Mouse (Mus musculus) layer of hippocampus, postnatal 25 days (tissue): ENCODE measurements around the gene Olfr157. TPM values are rescaled to one million over a fixed set of nuclear protein-coding genes. Genes with fewer than 3 reads are reported as not detected.

ENCODE experiments used
- DNase-seq, 2 experiments: peaks; one replicate each; pipeline ENCODE4 v3.0.0; 2022; ENCODE audit warnings: mixed read lengths in 2 of 2, low spot score in 1 of 2; ENCODE audit errors: extremely low spot score in 1 of 2
- total RNA-seq, 2 experiments: library from RNA; stranded (reverse); gene quantifications; 2 replicates each; pipeline ENCODE4 v1.2.3; 2021

Olfr157 gene
- not detected for total RNA-seq

DNA sequence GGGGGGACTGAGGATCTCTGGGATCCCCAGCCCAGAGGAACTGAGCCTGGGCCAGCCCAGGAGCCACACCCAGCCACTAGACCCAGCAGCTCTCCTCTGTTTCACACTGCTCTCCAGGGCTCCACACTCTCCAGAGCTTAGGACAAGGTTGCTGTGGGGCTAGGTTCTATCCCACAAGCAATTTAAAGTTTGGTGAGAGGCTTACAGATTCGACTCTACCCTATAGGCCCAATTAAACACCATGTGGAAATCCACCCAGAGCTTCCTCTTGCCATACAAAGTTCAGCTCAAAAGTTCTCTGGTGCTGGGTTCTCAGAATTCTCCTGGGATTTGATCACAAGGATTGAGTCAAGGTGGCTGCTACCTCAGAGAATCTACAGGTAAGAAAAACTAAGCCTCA, at the start of gene Olfr157:
Olfr157 (minus strand) TSS at position 101 of the 400 bp plus-strand sequence.
- DNase-seq = no peak

DNA sequence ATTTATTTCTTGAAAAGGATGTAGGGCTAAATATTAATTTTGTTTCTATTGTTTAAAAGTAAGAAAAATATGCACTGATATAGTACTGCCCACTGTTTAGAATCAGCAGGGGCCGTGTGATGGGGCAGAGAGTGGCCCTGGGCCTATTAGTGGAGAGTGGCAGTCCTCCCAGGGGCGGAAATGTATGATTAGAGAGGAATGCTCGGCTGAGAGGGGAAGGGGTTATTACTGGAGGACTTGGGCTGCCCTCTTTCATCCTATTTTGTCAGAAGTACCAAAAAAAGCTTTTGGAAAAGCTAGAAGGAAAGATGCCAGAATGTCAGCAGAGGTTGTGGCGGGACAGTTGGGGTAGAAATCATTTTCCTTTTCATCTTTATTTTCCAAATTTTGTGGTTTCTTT, 44.2 kb upstream of the Olfr157 start:
- no peak for DNase-seq

DNA sequence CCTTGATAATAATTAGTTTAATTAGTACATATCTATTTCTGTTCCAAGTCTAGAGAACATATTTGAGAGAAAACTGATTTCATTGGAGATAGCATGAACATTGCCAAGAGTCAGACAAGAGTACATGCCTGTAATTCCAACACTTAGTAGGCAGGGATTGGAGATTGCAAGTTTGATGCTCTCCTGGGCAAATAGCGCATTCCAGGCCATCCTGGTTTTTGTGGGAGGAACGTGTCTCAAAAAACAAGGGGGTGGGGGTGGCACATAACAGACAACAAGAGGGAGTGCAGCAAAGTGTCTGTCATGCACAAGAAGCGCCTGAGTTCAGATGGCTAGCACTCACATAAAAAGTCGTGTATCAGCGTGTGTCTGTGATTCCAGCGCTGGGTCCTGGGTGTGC, 39.6 kb upstream of the Olfr157 start:
- DNase-seq = no peak

DNA sequence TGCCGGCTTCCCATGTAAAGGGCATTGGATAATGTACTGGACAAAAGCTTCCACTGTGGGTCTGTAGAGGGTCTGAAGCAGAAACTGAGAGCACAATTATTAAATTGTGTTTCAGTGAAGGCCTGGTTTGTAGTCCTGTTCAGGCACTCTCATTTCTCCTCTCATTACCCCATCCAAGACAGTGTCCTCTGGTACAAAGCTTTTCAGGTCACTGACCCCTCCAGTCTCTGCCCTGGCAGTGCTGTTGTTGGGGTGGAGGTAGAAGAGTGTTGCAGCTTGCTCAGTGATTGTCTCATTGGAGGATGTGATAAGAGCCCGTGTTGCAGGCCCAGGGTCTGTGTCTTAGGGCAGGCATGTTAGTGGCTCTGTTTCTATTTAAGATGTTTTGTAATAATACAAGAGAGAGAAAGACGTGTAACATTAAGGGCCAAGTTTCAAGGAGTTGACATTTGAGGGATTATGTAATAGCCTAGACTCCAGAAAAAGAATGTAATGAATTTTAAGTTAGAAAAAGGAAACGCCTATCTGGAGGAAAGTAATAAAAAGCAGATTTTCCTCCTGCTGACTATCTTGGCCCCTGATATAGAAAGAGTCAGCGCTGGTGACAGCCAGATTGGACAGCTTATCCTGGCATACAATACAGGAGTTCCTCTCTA, 38.2 kb upstream of the Olfr157 start:
- DNase-seq = no peak

DNA sequence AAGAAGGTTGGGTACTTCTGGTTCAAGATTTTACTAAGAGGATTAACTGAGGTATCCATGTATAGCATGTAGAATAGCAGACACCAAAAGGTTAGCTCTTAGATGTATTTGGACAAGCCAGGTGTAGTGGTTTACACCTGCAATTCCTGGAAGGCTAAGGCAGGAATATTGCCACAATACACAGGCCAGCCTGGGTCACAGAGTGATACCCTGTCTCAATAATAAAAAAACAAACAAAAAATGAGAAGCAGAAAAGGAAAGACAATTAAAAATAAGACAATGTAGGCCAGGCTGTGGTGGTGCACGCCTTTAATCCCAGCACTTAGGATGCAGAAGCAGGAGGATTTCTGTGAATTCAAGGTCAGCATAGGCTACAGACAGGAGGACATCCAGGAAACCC, 37.2 kb upstream of the Olfr157 start:
- DNase-seq = no peak

DNA sequence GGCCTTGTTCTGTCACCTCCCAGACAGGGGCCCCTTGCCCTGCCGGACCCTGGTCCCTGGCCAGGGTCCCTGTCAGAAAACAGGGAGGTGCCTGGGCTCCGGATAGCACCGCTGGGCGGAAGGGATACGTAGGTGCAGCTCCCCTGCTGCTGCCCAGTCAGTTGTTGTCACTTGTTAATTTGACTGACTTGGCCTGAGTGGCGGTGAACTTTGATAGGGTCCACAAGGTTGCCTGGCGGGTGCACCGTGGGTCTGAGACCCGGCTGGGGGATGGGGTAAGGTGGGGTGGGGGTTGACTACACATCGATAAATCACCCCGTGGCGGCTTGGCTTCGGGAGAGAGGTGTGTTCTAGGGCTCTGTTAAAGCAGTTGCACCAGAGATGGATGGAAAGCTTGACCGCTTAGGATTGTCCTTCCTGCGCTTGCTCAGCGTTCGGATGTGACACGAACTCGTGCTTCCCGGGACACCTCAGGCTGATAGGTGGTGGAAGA, 36.0 kb upstream of the Olfr157 start:
- peak in 1 of 2 experiments; percentile 13 for DNase-seq

DNA sequence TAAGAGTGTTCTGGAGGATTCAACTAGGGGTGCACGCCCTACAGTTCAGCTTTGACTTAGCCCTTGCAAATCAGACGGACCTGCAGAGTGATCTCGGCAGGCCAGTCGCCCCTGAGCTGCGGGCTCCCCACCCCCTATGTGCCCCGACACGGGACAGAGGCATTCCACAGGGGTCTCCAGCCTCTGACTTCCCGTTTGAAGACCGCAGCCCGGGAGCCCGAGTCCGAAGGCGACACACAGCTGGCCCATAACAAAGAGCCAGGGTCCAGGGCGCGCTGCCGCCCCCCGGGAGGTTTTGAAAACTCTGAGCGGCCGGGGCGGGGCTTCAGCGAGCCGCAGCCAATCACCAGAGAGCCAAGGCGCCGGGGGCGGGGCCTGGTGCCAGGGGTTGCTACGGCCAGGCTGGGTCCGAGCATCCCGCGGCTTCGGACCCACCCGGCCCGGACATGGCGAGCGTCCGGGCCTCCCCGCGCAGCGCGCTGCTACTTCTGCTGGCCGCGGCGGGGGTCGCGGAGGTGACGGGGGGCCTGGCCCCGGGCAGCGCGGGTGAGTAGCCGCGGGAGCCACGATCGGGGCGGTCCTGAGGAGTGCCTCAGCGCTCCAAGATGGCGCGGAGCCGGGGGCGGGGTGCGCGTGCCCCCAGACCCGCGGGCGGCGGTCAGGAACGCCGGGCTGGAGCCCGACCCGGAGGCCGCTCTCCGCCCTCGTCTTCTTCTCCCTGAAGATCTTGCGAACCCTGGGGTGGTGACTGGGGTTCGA, 35.3 kb upstream of the Olfr157 start, which contains the start of gene Reck:
Reck (plus strand) TSS at position 371 of the 759 bp plus-strand sequence.
- peak; percentile 75 for DNase-seq

DNA sequence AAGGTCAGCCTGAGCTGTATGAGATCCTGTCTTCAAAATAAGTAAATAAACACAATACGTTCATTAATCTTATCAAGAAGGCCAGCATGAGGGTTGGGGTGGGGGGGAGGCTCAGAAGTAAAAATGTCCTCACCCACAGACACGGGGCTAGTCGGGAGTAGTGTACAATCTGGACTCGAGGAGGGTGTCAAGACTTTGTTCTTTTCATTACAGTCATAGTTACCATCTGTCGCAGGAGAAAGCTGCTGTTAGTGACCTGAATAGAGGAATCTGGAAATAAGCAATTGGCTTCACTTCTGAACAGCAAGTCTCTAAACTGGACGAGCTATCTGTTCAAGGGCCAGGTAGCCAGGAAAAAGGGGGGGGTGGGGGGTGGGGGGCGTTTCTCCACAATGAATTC, 34.5 kb upstream of the Olfr157 start:
- DNase-seq = no peak

DNA sequence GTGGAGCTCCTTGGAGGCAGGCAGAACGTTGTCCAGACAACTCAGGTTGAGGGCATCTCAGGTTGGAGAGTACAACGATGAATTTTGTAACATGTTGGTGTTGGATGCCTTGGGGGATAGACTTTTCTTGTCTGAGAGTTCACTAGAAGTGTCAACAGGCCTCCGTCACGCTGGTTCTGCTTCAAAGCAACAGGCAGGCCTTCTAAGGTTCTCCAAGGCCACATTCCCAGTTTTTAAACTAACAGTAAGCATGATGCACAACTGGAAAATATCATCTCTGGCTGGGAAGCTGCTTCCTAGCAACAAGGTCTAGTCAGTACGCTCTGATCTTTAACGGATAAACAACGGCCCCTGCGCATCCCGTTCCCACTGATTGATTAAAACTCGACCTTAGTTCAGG, 29.8 kb upstream of the Olfr157 start:
- no peak for DNase-seq

DNA sequence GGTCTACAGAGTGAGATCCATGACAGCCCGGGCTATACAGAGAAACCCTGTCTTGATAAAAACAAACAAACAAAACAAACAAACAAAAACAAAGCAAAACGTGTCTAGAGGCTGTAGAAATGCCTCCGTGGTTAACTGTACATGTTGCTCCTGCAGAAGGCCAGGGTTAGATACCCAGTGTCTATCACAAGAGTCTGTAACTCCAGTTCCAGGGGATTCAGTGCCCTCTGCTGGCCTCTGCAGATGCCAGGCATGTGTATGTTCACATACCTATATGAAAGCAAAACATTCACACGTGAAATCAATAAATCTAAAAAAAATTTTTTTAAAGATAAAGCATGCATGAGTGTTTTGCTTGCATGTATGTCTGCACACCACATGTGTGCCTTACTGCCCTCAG, 23.3 kb upstream of the Olfr157 start:
- no peak for DNase-seq

DNA sequence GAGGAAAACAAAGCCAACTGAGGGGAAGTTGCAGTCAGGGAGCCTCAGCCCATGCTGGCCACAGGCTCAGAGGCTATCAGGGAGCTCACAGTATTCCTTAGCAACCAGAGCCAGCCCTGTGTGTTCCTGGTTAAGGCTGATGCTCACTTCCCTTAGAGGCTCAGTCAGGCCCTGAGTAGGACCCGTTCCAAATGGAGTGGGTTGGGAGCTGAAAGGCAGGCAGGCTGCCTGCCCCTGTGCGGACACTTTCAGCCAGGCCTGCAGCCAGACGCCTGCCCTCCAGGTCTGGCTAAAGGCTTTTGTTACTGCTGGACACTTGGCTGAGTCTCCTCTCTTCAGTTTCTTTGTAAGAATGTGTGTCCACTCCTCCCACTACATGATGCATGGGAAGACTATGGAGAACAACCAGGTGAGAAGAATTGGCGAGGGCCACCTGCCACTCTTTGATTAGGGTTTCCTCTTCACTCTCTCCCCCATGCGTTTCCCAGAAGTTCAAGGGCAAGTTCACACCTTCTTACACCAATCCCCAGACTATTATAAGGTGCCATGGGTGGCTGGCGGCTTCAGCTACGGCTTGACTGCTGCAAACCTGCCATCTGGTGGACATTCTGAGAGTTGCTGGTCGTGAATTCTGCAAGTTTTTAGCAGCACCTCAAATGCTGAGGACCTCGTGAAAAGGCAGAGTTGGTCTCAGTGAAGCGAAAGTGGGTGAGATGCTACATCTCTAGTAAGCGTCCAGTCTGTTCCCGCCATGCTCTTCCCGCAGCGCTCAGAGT, 20.9 kb upstream of the Olfr157 start:
- DNase-seq = peak; percentile 50 to 78

DNA sequence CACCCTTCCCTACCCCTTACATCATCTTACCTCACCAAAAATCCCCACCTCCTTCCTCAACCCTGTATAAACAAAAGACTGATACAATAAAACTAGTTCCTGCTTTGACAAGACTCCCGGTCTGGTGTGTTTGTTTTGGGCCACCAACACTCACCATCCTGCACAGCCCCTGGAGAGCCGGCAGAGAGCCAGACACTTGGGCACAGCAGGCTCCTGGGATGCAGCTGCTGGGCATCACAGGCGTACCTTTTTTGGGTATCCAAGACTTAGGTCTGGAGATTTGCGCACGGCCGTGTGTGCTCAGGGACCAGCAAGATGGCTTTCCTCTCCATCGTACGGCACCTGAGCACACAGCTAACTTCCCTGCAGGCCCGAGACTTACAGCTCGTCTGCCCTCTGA, 19.9 kb upstream of the Olfr157 start:
- no peak for DNase-seq

DNA sequence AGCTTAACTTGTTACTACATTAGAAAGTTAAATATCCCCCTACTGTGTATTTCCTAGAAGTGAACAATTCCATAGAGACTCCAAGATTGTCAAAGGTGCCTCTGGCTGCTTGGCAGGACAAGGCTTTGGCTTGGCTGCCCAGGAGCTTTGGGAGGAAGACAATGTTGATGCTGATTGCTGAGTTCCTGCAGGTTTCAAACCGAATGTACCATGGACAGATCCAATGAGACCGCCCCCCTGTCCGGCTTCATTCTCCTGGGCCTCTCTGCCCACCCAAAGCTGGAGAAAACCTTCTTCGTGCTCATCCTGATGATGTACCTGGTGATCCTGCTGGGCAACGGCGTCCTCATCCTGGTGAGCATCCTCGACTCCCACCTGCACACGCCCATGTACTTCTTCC, 14.1 kb upstream of the Olfr157 start:
- no peak for DNase-seq

DNA sequence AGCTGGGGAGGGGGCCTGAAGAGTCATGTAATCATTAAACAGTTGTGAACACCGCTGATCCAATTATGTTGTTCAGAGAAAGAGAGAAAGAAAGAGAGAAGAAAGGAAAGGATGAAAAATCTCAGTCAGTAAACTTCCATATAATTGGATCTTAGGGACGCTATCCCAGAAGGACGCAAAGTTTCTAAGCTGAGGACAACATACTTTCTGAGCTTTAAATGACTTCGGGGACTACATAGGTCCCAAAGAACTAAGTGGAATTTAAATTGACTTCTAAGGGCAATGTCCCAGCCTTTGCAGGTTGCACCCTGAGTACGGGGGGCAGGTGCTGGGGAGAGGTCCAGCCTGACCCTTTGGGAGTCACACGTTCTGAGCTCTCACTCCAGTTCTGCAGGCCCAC, 11.3 kb upstream of the Olfr157 start, which contains the start of gene Olfr155:
Olfr155 (plus strand) TSS at position 301 of the 400 bp plus-strand sequence.
- no peak for DNase-seq

DNA sequence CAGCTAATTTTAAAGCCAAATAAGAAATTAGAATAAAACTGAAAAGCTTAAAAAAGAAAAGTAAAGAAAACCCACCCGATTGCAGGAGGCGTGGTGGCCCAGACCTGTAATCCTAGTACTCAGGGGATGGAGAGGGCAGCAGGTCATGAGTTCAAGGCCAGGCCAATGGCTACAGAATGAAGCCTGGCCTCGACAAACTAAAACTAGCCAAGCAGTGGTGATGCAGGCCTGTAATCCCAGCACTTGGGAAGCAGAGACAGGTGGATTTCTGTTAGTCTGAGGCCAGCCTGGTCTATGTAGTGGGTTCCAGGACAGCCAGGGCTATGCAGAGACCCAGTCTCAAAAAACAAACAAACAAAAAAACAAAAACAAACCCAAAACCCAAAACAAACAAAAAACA, 1.7 kb downstream of the Olfr157 start:
- DNase-seq = no peak

DNA sequence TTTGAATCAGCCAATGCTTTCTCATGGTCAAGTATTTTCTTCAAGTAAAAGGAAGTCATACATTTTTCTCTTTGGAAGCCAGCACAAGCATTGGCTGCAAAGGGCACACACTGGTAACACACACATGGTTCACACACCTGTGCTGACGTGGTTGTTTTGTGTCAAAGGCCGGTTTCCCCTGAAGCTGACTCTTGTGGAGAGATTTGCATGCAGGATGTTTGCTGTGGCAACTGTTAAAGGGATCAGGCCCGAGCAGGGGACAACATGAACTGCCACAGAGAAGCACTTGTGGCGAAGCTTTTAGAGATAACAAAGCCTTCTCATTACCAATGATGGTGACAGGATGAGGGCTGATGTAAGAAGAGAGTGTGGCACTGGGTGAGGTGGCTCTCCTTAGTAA, 5.3 kb downstream of the Olfr157 start:
- no peak for DNase-seq

DNA sequence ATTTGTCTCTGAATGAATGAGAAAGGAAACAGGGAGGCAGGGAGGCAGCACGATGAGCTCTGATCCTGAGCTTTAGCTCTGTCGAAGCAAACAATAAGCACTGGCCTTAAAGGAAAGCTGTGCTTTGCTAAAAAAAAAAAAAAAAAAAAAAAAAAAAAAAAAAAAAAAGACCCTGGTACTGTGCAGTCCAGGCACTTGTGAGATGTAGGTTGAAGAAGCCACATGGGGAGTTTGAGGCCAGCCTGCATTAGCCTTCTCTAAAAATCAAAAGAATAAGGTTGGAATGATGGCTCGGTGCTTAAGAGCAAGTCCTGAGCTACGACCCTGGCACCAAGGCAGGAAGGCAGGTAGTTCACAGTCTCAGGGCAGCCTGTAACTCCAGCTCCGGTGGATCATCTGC, 6.2 kb downstream of the Olfr157 start:
- DNase-seq = no peak

DNA sequence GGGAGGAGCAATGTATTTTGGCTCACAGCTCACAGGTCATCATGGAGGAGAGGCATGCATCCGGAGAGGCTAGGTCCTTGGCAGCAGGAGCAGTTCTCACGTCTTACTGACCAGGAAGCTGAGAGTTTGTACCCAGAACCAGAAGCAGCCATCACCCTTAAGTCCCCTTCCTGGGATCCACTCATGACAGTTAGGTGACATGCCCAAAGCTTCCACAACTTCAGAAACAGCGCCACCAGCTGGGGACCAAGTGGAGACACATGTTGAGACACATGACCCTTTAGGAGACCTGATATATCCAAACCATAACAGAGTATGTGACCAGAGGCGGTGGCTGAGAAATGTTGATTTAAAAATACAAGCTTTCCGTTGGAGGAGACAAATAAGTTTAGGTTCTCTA, 8.0 kb downstream of the Olfr157 start:
- DNase-seq = no peak

DNA sequence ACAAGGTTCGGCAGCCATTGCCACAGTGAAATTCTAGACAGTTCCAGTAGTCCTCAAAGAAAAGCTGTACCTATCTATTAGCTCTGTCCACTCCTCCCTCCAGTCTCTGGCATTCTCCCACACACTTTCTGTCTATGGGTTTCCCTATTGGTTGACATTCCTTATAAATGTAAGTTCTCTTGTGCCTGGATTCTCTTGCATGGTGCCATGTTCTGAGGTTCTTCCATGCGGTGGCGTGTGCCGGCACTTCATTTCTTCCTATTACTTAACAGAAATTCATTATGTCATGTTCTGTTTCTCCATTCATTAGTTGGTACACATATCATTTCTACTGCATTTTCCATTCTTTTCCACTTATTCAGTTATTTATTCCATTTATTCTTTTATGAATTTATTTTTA, 11.2 kb downstream of the Olfr157 start:
- DNase-seq = no peak

DNA sequence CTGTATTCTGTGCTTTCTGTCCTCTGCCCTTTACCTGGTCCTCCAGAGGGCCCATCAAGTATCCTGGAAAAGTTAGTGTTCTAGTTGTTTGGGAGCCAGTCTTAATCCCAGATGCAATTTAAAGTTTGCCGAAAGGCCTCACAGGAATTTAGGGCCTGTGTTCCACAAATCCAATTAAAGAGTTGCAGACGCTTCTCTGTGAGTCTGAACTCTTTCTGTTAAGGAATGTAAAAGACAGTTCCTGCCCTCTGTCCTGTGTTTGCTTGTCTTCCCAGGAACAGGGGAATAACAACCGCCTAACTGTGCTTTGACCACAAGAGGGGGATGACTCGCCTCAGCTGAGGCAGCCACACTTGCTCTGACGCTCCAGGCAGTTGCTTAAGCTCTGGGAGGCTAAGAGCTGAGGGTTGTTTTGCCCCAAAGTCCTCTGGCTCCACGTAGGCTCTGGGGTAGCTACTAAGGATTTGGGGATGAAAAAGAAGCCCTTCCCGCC, 16.1 kb downstream of the Olfr157 start, which contains the start of gene Olfr156:
Olfr156 (minus strand) TSS at position 51 of the 493 bp plus-strand sequence.
- no peak for DNase-seq
